Mouse (Mus musculus): ENCODE results near the gene Irak4. TPM values are rescaled to one million over a fixed set of nuclear protein-coding genes. Genes with fewer than 3 reads are reported as not detected.

Gene Irak4
- polyA plus RNA-seq (2015; fragmentation: Nextera tagmentation; extraction: Ambion mirVana) = 8.4 and 11.3 TPM in 2 replicates

GRCm38 (mm10) chr15:94543409-94544051 lies at the start of gene Irak4, which contains the start of gene Pus7l:
Gene Irak4 (plus strand): TSS chr15:94543643.
Gene Pus7l (minus strand): TSS chr15:94543547.
- under 1% methylated on average over 45 of the region's 45 CpGs for WGBS
- Histone ChIP-seq H3K9ac (peak within 1 kb of the TSS; percentile 59), H3K9me3 (replicated peaks) (no peaks in the 10 kb centered on the region), H3K27ac (replicated peaks) (peak within 1 kb of the TSS; percentile 79), H3K4me1 (0 out of 2 replicates have a peak, but pooled peaks cover 5% of the 10 kb centered on the region), H3K4me2 (replicated peaks) (peak within 1 kb of the TSS; percentile 80), H3K27me3 (no peaks in the 10 kb centered on the region), H3K4me3 (replicated peaks) (peak within 1 kb of the TSS; percentile 93), H3K36me3 (no peaks in the 10 kb centered on the region)
- ATAC-seq (ENCODE audit: insufficient number of reproducible peaks, low FRiP score, low TSS enrichment, low read depth) = peak; percentile 97

DNA sequence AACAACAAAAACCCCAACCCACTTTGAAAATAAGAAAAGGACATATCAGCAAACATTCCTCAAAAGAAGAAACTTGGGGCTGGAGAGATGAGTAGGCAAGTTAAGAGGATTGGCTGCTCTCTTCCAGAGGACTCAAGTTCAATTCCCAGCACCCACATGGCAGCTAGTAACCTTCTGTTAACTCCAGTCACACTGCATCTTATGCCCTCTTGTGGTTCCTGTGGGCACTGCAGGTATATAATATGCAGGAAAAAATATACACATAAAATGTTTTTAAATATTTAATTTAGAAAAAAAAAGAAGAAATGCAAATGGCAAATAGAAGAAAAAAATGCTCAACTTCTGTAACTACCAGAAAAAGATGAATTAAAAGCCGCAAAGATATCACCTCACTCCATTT lies 49.0 kb upstream of the Irak4 start:
- no peak overlapping the region for H3K9ac ChIP-seq
- ATAC-seq (ENCODE audit: insufficient number of reproducible peaks, low FRiP score, low TSS enrichment, low read depth) = no peak
- no peaks in the 10 kb centered on the region for H3K9me3 ChIP-seq (replicated peaks)
- H3K4me2 ChIP-seq (replicated peaks) = no peak overlapping the region
- H3K36me3 ChIP-seq = no peaks in the 10 kb centered on the region
- no peaks in the 10 kb centered on the region for H3K27me3 ChIP-seq
- no peak overlapping the region for H3K27ac ChIP-seq (replicated peaks)
- no peak overlapping the region for H3K4me3 ChIP-seq (replicated peaks)
- 92% methylated on average over 1 of the region's 1 CpGs for WGBS
- H3K4me1 ChIP-seq = no peaks in the 10 kb centered on the region

- Histone ChIP-seq H3K4me1 (no peaks in the 10 kb centered on the region), H3K36me3 (no peaks in the 10 kb centered on the region), H3K4me3 (replicated peaks) (no peak overlapping the region), H3K9me3 (replicated peaks) (no peaks in the 10 kb centered on the region), H3K4me2 (replicated peaks) (no peak overlapping the region), H3K27ac (replicated peaks) (no peak overlapping the region), H3K9ac (no peak overlapping the region), H3K27me3 (no peaks in the 10 kb centered on the region)
- no peak for ATAC-seq (ENCODE audit: insufficient number of reproducible peaks, low FRiP score, low TSS enrichment, low read depth)
- WGBS = 42% methylated on average over 10 of the region's 10 CpGs
These were observed 47.5 kb upstream of the Irak4 start for GRCm38 (mm10) chr15:94495936-94496335.

- WGBS = 77% methylated on average over 1 of the region's 1 CpGs
- no peak for ATAC-seq (ENCODE audit: insufficient number of reproducible peaks, low FRiP score, low TSS enrichment, low read depth)
- H3K27ac ChIP-seq (replicated peaks) = no peak overlapping the region
These were observed 44.2 kb upstream of the Irak4 start for GRCm38 (mm10) chr15:94499260-94499659.

GRCm38 (mm10) chr15:94503451-94504215 lies 39.8 kb upstream of the Irak4 start:
- H3K27ac ChIP-seq (replicated peaks) = no peak overlapping the region
- 64% methylated on average over 12 of the region's 12 CpGs for WGBS
- no peak for ATAC-seq (ENCODE audit: insufficient number of reproducible peaks, low FRiP score, low TSS enrichment, low read depth)
- H3K9me3 ChIP-seq (replicated peaks) = no peaks in the 10 kb centered on the region
- H3K9ac ChIP-seq = no peak overlapping the region
- no peaks in the 10 kb centered on the region for H3K36me3 ChIP-seq
- H3K4me2 ChIP-seq (replicated peaks) = no peak overlapping the region
- H3K4me1 ChIP-seq = no peaks in the 10 kb centered on the region
- no peaks in the 10 kb centered on the region for H3K27me3 ChIP-seq
- H3K4me3 ChIP-seq (replicated peaks) = no peak overlapping the region

More at GRCm38 (mm10) chr15:94499260-94499659, 44.2 kb upstream of the Irak4 start:
- Histone ChIP-seq H3K36me3 (no peaks in the 10 kb centered on the region), H3K27me3 (no peaks in the 10 kb centered on the region), H3K9me3 (replicated peaks) (no peaks in the 10 kb centered on the region), H3K4me1 (no peaks in the 10 kb centered on the region), H3K4me2 (replicated peaks) (no peak overlapping the region), H3K9ac (no peak overlapping the region), H3K4me3 (replicated peaks) (no peak overlapping the region)

DNA sequence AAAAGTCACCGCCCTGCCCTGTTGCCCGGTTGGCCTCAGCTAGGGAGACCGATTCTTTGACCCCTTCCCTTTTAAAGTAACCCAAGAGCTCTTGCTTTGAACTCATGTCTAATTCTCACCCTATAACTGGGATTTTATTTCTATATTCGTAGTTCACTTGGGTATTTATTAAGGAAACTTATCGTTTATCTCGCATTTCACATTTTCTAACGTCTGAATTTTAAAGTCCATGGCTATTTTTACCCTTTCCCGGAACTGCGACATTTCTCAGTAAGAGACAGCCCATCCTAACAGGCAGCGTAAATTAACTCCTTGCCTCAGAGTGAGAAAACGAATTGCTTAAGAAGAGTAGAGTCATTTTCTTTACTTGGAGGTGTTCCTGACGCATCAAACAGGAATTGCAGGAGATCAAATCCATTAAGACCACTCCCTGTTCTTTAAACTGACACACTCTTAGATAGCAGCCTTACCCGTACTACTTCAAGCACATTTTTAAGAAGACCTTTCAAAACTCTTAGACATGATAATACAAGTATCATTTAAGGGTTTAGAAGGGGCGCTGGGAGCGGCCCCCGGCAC lies 25.4 kb upstream of the Irak4 start:
- no peak overlapping the region for H3K4me2 ChIP-seq (replicated peaks)
- WGBS = 69% methylated on average over 16 of the region's 16 CpGs
- H3K27me3 ChIP-seq = no peaks in the 10 kb centered on the region
- H3K9me3 ChIP-seq (replicated peaks) = no peaks in the 10 kb centered on the region
- no peak overlapping the region for H3K4me3 ChIP-seq (replicated peaks)
- ATAC-seq (ENCODE audit: insufficient number of reproducible peaks, low FRiP score, low TSS enrichment, low read depth) = no peak
- H3K4me1 ChIP-seq = no peaks in the 10 kb centered on the region
- no peak overlapping the region for H3K9ac ChIP-seq
- no peaks in the 10 kb centered on the region for H3K36me3 ChIP-seq
- H3K27ac ChIP-seq (replicated peaks) = no peak overlapping the region

GRCm38 (mm10) chr15:94520205-94520900 lies 23.1 kb upstream of the Irak4 start:
- no peak overlapping the region for H3K4me2 ChIP-seq (replicated peaks)
- no peaks in the 10 kb centered on the region for H3K27me3 ChIP-seq
- no peaks in the 10 kb centered on the region for H3K9me3 ChIP-seq (replicated peaks)
- no peak overlapping the region for H3K4me3 ChIP-seq (replicated peaks)
- no peak for ATAC-seq (ENCODE audit: insufficient number of reproducible peaks, low FRiP score, low TSS enrichment, low read depth)
- H3K36me3 ChIP-seq = no peaks in the 10 kb centered on the region
- 37% methylated on average over 9 of the region's 9 CpGs for WGBS
- no peak overlapping the region for H3K9ac ChIP-seq
- no peak overlapping the region for H3K27ac ChIP-seq (replicated peaks)
- no peaks in the 10 kb centered on the region for H3K4me1 ChIP-seq

GRCm38 (mm10) chr15:94520959-94521358 lies 22.5 kb upstream of the Irak4 start:
- H3K4me3 ChIP-seq (replicated peaks) = no peak overlapping the region
- no peak for ATAC-seq (ENCODE audit: insufficient number of reproducible peaks, low FRiP score, low TSS enrichment, low read depth)
- H3K9me3 ChIP-seq (replicated peaks) = no peaks in the 10 kb centered on the region
- no peak overlapping the region for H3K4me2 ChIP-seq (replicated peaks)
- H3K9ac ChIP-seq = no peak overlapping the region
- 63% methylated on average over 5 of the region's 5 CpGs for WGBS
- no peaks in the 10 kb centered on the region for H3K27me3 ChIP-seq
- no peaks in the 10 kb centered on the region for H3K36me3 ChIP-seq
- no peak overlapping the region for H3K27ac ChIP-seq (replicated peaks)
- H3K4me1 ChIP-seq = no peaks in the 10 kb centered on the region

GRCm38 (mm10) chr15:94523251-94523650 lies 20.2 kb upstream of the Irak4 start:
- no peaks in the 10 kb centered on the region for H3K4me1 ChIP-seq

DNA sequence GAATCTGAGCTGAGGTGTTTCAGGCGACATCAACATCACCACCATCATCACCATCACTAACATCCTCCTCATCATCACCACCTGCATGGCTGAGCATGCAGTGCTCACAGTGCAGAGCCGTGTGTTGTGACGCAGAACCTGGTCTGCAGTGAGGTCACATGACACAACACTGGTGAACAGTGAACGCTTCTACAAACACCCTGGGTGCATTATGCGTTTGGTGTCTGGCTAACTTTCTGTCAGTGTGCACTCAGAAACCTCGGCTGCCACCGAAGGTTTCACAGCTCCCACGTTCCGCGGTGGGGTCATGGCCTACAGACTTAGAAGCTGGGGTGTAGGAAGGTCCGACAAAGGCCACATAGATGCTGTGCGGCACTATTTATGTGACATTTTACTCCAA lies 18.5 kb upstream of the Irak4 start:
- no peak for ATAC-seq (ENCODE audit: insufficient number of reproducible peaks, low FRiP score, low TSS enrichment, low read depth)
- no peak overlapping the region for H3K4me2 ChIP-seq (replicated peaks)
- no peaks in the 10 kb centered on the region for H3K4me1 ChIP-seq
- H3K27me3 ChIP-seq = no peaks in the 10 kb centered on the region
- no peak overlapping the region for H3K27ac ChIP-seq (replicated peaks)
- H3K4me3 ChIP-seq (replicated peaks) = no peak overlapping the region
- WGBS = 85% methylated on average over 12 of the region's 12 CpGs
- H3K9me3 ChIP-seq (replicated peaks) = no peaks in the 10 kb centered on the region
- H3K36me3 ChIP-seq = 0 out of 2 replicates have a peak, but pooled peaks cover 13% of the 10 kb centered on the region
- no peak overlapping the region for H3K9ac ChIP-seq

More at GRCm38 (mm10) chr15:94523251-94523650, 20.2 kb upstream of the Irak4 start:
- WGBS = 89% methylated on average over 28 of the region's 28 CpGs
- no peak overlapping the region for H3K9ac ChIP-seq
- H3K27me3 ChIP-seq = no peaks in the 10 kb centered on the region
- no peaks in the 10 kb centered on the region for H3K9me3 ChIP-seq (replicated peaks)
- no peak overlapping the region for H3K4me2 ChIP-seq (replicated peaks)
- no peak overlapping the region for H3K27ac ChIP-seq (replicated peaks)
- H3K4me3 ChIP-seq (replicated peaks) = no peak overlapping the region
- ATAC-seq (ENCODE audit: insufficient number of reproducible peaks, low FRiP score, low TSS enrichment, low read depth) = no peak
- H3K36me3 ChIP-seq = 0 out of 2 replicates have a peak, but pooled peaks cover 6% of the 10 kb centered on the region

- 77% methylated on average over 3 of the region's 3 CpGs for WGBS
- 0 out of 2 replicates have a peak, but pooled peaks cover 13% of the 10 kb centered on the region for H3K36me3 ChIP-seq
- no peak overlapping the region for H3K9ac ChIP-seq
- ATAC-seq (ENCODE audit: insufficient number of reproducible peaks, low FRiP score, low TSS enrichment, low read depth) = no peak
- no peaks in the 10 kb centered on the region for H3K27me3 ChIP-seq
- H3K9me3 ChIP-seq (replicated peaks) = no peaks in the 10 kb centered on the region
- no peaks in the 10 kb centered on the region for H3K4me1 ChIP-seq
- H3K4me3 ChIP-seq (replicated peaks) = no peak overlapping the region
- no peak overlapping the region for H3K27ac ChIP-seq (replicated peaks)
- H3K4me2 ChIP-seq (replicated peaks) = no peak overlapping the region
These were observed 12.9 kb upstream of the Irak4 start for GRCm38 (mm10) chr15:94530519-94530918.

Data from embryonic facial prominence, embryonic 15.5 days (tissue).